7 mouse cellular contexts compared by ENCODE assay signal in genomic region chrX:75095369-75096162, GRCm38 (mm10). TPM values are rescaled to one million over a fixed set of nuclear protein-coding genes. Genes with fewer than 3 reads are reported as not detected.
DNase-seq lines count a peak whose midpoint lies in the region; ATAC-seq and TF ChIP-seq lines count a peak whose summit lies in the region.

TSS of gene Dkc1 (plus strand) at chrX:75095854.

- no peak for TF ChIP-seq POLR2A in small intestine, adult 2 months (IDR thresholded peaks at IDR 0.05; ENCODE audit: low read depth, low read length)

- peak within 1 kb of the TSS; percentile 87 for H3K27ac ChIP-seq in embryonic facial prominence, embryonic 10.5 days (replicated peaks)
- peak within 1 kb of the TSS; percentile 46; the same call in 1 of the 2 replicates for H3K27ac ChIP-seq in intestine, postnatal 0 days (ENCODE audit: low read depth, low read length)
- H3K27ac ChIP-seq in midbrain, embryonic 12.5 days (replicated peaks) = no peak within 1 kb of the TSS
- peak within 1 kb of the TSS; percentile 57; the same call in 1 of the 2 replicates for H3K27ac ChIP-seq in small intestine, adult 2 months (ENCODE audit: insufficient read depth, low read depth, low read length)

- intact Hi-C loops in left cerebral cortex, postnatal 4 days (cut with DNase I) = no loop called here

- no peaks in the 10 kb centered on the region for H3K9me3 ChIP-seq in embryonic facial prominence, embryonic 10.5 days
- no peaks in the 10 kb centered on the region for H3K9me3 ChIP-seq in intestine, postnatal 0 days (ENCODE audit: control insufficient read depth)
- no peaks in the 10 kb centered on the region for H3K9me3 ChIP-seq in midbrain, embryonic 12.5 days

- peak within 1 kb of the TSS; percentile 61 for H3K4me2 ChIP-seq in intestine, postnatal 0 days (replicated peaks; ENCODE audit: low read depth)
- peak within 1 kb of the TSS; percentile 55 for H3K4me2 ChIP-seq in midbrain, embryonic 12.5 days (replicated peaks)

- 22% methylated on average over 29 of the region's 29 CpGs for WGBS in embryonic facial prominence, embryonic 10.5 days
- WGBS in intestine, postnatal 0 days = 18% methylated on average over 27 of the region's 29 CpGs
- WGBS in midbrain, embryonic 12.5 days = 23% methylated on average over 29 of the region's 29 CpGs
- WGBS in small intestine, adult 2 months = 16% methylated on average over 25 of the region's 29 CpGs

- no peaks in the 10 kb centered on the region for H3K27me3 ChIP-seq in embryonic facial prominence, embryonic 10.5 days (replicated peaks; ENCODE audit: low read depth, poor library complexity, severe bottlenecking)
- H3K27me3 ChIP-seq in intestine, postnatal 0 days (replicated peaks; ENCODE audit: control insufficient read depth, insufficient read depth, low read length) = no peaks in the 10 kb centered on the region
- H3K27me3 ChIP-seq in midbrain, embryonic 12.5 days = no peaks in the 10 kb centered on the region
- no peaks in the 10 kb centered on the region for H3K27me3 ChIP-seq in small intestine, adult 2 months (ENCODE audit: control insufficient read depth, insufficient read depth, low read length)

- H3K4me3 ChIP-seq in embryonic facial prominence, embryonic 10.5 days = peak within 1 kb of the TSS; percentile 64
- peak within 1 kb of the TSS; percentile 46 for H3K4me3 ChIP-seq in intestine, postnatal 0 days (ENCODE audit: low read depth, low read length)
- peak within 1 kb of the TSS; percentile 53 for H3K4me3 ChIP-seq in midbrain, embryonic 12.5 days
- H3K4me3 ChIP-seq in small intestine, adult 2 months (ENCODE audit: low read depth, low read length) = peak within 1 kb of the TSS; percentile 66

- peak; percentile 98 for ATAC-seq in intestine, postnatal 0 days
- peak; percentile 99 for ATAC-seq in midbrain, embryonic 12.5 days (ENCODE audit: low FRiP score, low read depth)

- peak within 1 kb of the TSS; percentile 18; the same call in 1 of the 2 replicates for H3K9ac ChIP-seq in intestine, postnatal 0 days (ENCODE audit: low read depth, low read length)
- H3K9ac ChIP-seq in midbrain, embryonic 12.5 days (replicated peaks) = peak within 1 kb of the TSS; percentile 56

- TF ChIP-seq CTCF in intestine, postnatal 0 days (IDR thresholded peaks at IDR 0.05; ENCODE audit: low read depth) = no peak
- no peak for TF ChIP-seq CTCF in small intestine, adult 2 months (IDR thresholded peaks at IDR 0.05; ENCODE audit: extremely low read depth, insufficient read length, insufficient replicate concordance, low read depth, low read length)

- peak; percentile 92 for DNase-seq in adrenal gland, postnatal 10 days
- DNase-seq in embryonic facial prominence, embryonic 10.5 days (ENCODE audit: low spot score) = peak; percentile 91
- DNase-seq in gonadal fat pad, adult 2 months (ENCODE audit: low read depth) = peak; percentile 45
- peak; percentile 97 for DNase-seq in left cerebral cortex, postnatal 4 days

- H3K36me3 ChIP-seq in embryonic facial prominence, embryonic 10.5 days (replicated peaks) = peaks cover 23% of the 10 kb centered on the region
- H3K36me3 ChIP-seq in intestine, postnatal 0 days (ENCODE audit: control insufficient read depth, insufficient read depth) = no peaks in the 10 kb centered on the region
- peaks cover 15% of the 10 kb centered on the region; the same call in 1 of the 2 replicates for H3K36me3 ChIP-seq in midbrain, embryonic 12.5 days
- peaks cover 5% of the 10 kb centered on the region; the same call in 1 of the 2 replicates for H3K36me3 ChIP-seq in small intestine, adult 2 months (ENCODE audit: control insufficient read depth, insufficient read depth, low read length)

- H3K4me1 ChIP-seq in embryonic facial prominence, embryonic 10.5 days = no peaks in the 10 kb centered on the region
- H3K4me1 ChIP-seq in intestine, postnatal 0 days (replicated peaks; ENCODE audit: control insufficient read depth, insufficient read depth, low read length) = no peaks in the 10 kb centered on the region
- no peaks in the 10 kb centered on the region for H3K4me1 ChIP-seq in midbrain, embryonic 12.5 days
- no peaks in the 10 kb centered on the region for H3K4me1 ChIP-seq in small intestine, adult 2 months (ENCODE audit: control insufficient read depth, insufficient read depth, insufficient read length, low read length)

RNA-seq across cellular contexts. Expression of gene Dkc1, which starts in this region (rescaled TPM):
- 10 to 100 TPM; 48.0 to 52.3 TPM for total RNA-seq in adrenal gland, postnatal 10 days (2021)
- polyA plus RNA-seq in embryonic facial prominence, embryonic 10.5 days (2016; fragmentation: Nextera tagmentation; extraction: Ambion mirVana) = 240 and 247 TPM in 2 replicates
- polyA plus RNA-seq in gonadal fat pad, adult 2 months (2012; rRNA removed) = 9.1 and 9.5 TPM in 2 replicates
- polyA plus RNA-seq in intestine, postnatal 0 days (2015; fragmentation: Nextera tagmentation; extraction: Ambion mirVana) = 27.3 and 29.5 TPM in 2 replicates
- 10 to 100 TPM; 29.8 to 32.8 TPM for total RNA-seq in left cerebral cortex, postnatal 4 days (2021)
- 117 and 124 TPM in 2 replicates for polyA plus RNA-seq in midbrain, embryonic 12.5 days (2016; fragmentation: Nextera tagmentation; extraction: Ambion mirVana)
- 1.4 and 4.0 TPM in 2 replicates for polyA plus RNA-seq in small intestine, adult 2 months (2012; rRNA removed)

Comparison
In these comparisons a context has a peak if more than half of its experiments do, and no peak if none do; other contexts are left out.
1. DNase-seq: peak in every context shown above with its lines; median percentile 97 in left cerebral cortex, postnatal 4 days; 92 in adrenal gland, postnatal 10 days; 91 in embryonic facial prominence, embryonic 10.5 days; 45 in gonadal fat pad, adult 2 months.